Mouse (Mus musculus): Measurements from ENCODE around the gene Crygc. TPM values are rescaled to one million over a fixed set of nuclear protein-coding genes. Genes with fewer than 3 reads are reported as not detected.

The Crygc gene
- total and polyA plus RNA-seq, 3 experiments = not detected

DNA sequence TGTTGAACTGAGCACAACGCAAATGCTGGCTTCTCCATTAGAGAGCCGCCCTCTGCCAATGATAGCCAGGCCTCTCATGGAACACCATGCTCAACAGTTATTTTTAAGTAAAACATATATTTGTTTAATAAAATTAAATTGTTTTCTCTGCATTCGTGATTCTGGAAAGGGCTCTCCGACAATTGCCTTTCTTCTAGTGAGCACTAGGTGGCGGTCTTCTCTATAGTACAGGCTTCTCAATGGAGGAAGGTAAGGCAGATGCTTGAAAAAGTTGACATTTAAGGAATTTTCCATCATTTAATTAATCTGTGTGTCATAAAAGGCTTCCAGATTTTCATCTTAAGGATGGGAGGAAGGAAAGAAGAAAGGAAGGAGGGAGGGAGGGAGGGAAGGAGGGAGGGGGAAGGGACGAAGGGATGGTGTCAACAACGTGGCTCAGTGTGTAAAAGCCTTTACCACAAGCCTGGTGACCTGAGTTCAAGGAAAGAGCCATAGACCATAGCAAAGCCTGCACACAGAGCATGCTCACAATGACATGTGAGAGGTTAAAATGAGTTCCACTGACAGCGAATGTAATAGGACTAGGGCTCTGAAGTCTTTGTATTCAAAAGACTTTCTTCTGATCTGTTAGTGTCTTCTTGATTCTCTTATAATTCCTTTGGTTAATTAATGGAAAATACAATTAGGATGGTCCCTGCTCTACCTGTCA, 26.9 kb downstream of the Crygc start:
- no peak overlapping the region for H3K4me3 ChIP-seq (ENCODE audit: low read depth, low read length)

DNA sequence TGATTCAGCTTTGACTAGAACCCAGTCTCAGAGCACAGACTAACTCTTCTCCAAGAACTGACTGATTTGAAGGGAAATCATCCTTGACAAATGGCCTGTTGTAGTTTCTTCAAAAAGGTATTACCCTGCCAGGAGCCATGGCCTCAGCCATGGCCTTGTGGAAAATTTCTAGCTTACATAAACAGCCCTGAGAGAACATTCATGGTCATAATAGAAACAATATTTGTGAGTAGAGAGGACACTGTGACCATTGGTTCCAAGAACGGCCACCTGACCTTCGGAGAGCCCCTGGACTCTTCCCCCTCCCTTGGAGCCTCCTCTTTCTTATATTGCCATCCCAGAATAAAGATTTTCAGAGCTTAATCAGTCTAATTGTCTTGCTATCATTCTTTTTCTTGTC, 30.1 kb downstream of the Crygc start:
- DNase-seq (ENCODE audit: low spot score) (no peak), ATAC-seq (ENCODE audit: extremely low read depth, insufficient number of reproducible peaks, low FRiP score, poor library complexity, severe bottlenecking) (no peak)
- Histone ChIP-seq H3K36me3 (replicated peaks) (no peaks in the 10 kb centered on the region), H3K4me3 (ENCODE audit: low read depth, low read length) (no peak overlapping the region), H3K27me3 (ENCODE audit: insufficient read depth, low read length) (peaks cover 10% of the 10 kb centered on the region; the same call in 1 of the 2 replicates), H3K4me1 (ENCODE audit: insufficient read depth, low read depth, low read length) (no peaks in the 10 kb centered on the region; the same call in 1 of the 2 replicates), H3K9me3 (replicated peaks) (no peaks in the 10 kb centered on the region)
- no peak for TF ChIP-seq CTCF (IDR thresholded peaks at IDR 0.05; ENCODE audit: low read depth, low read length)
- no peak for TF ChIP-seq GATA2 (IDR thresholded peaks at IDR 0.05; ENCODE audit: borderline replicate concordance, low read depth, low read length)
- TF ChIP-seq TAL1 (conservative IDR thresholded peaks at IDR 0.05; ENCODE audit: low read depth, low read length) = no peak
- no peak for TF ChIP-seq GATA1 (IDR thresholded peaks at IDR 0.05; ENCODE audit: borderline replicate concordance, low read length)
- TF ChIP-seq POLR2AphosphoS5 (IDR thresholded peaks at IDR 0.05; ENCODE audit: insufficient replicate concordance, low read depth, low read length) = no peak

More for the DNA sequence above, 26.9 kb downstream of the Crygc start:
- H3K36me3 ChIP-seq (replicated peaks) = no peaks in the 10 kb centered on the region
- TF ChIP-seq TAL1 (conservative IDR thresholded peaks at IDR 0.05; ENCODE audit: low read depth, low read length) (no peak), CTCF (IDR thresholded peaks at IDR 0.05; ENCODE audit: low read depth, low read length) (0 out of 2 replicates have a peak, but pooled peaks have one; percentile 45)
- ATAC-seq (ENCODE audit: extremely low read depth, insufficient number of reproducible peaks, low FRiP score, poor library complexity, severe bottlenecking) (no peak), DNase-seq (ENCODE audit: low spot score) (peak; percentile 34)
- H3K27me3 ChIP-seq (ENCODE audit: insufficient read depth, low read length) = peaks cover 7% of the 10 kb centered on the region
- no peaks in the 10 kb centered on the region; the same call in 1 of the 2 replicates for H3K4me1 ChIP-seq (ENCODE audit: insufficient read depth, low read depth, low read length)
- no peaks in the 10 kb centered on the region for H3K9me3 ChIP-seq (replicated peaks)

DNA sequence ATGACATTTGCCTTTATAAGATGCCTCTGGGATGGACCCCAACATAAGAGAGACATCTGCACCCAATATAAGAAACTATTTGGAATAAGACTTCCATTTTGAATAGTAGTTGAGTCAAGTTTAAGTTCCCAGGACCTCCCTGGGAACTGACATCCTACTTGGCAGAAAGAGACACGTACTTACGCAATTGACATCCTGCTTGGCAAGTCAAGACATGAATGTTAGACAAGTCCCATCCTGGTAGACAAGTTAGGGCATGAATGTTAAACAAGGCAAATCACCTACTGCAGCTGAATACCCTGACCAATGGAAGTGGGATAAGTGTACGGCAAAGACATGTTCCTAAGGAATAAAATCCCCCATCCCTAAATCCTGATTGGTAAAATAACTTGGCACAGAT, 31.7 kb downstream of the Crygc start:
- Histone ChIP-seq H3K4me1 (ENCODE audit: insufficient read depth, low read depth, low read length) (no peaks in the 10 kb centered on the region; the same call in 1 of the 2 replicates), H3K4me3 (ENCODE audit: low read depth, low read length) (no peak overlapping the region), H3K36me3 (replicated peaks) (no peaks in the 10 kb centered on the region), H3K9me3 (replicated peaks) (no peaks in the 10 kb centered on the region), H3K27me3 (ENCODE audit: insufficient read depth, low read length) (peaks cover 8% of the 10 kb centered on the region; the same call in 1 of the 2 replicates)
- TF ChIP-seq CTCF (IDR thresholded peaks at IDR 0.05; ENCODE audit: low read depth, low read length) (no peak), GATA2 (IDR thresholded peaks at IDR 0.05; ENCODE audit: borderline replicate concordance, low read depth, low read length) (no peak), TAL1 (conservative IDR thresholded peaks at IDR 0.05; ENCODE audit: low read depth, low read length) (no peak), POLR2AphosphoS5 (IDR thresholded peaks at IDR 0.05; ENCODE audit: insufficient replicate concordance, low read depth, low read length) (no peak), GATA1 (IDR thresholded peaks at IDR 0.05; ENCODE audit: borderline replicate concordance, low read length) (no peak)
- ATAC-seq (ENCODE audit: extremely low read depth, insufficient number of reproducible peaks, low FRiP score, poor library complexity, severe bottlenecking) = no peak
- no peak for DNase-seq (ENCODE audit: low spot score)

DNA sequence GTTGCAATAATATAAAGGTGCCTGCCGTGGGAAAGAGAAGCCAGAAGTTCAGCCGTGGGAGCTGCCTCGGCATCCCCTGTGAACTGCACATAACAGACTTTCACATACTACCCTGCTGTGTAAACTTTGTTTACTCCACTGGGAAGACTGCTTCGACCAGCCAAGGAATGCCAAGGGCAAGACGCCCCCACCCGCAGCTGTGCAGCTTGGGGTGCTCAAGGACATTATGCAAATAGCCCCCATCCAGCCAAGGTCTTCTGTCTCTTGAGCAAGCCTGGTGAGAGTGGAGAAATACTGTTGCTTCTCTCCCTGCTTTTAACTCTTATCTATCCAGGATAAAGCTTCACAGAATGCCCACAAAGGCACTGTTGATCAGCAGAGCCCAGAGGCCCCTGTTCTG, 32.7 kb downstream of the Crygc start:
- DNase-seq (ENCODE audit: low spot score) = no peak
- no peaks in the 10 kb centered on the region for H3K4me1 ChIP-seq (ENCODE audit: insufficient read depth, low read depth, low read length)
- H3K4me3 ChIP-seq (ENCODE audit: low read depth, low read length) = no peak overlapping the region
- no peaks in the 10 kb centered on the region for H3K36me3 ChIP-seq (replicated peaks)
- no peak for ATAC-seq (ENCODE audit: extremely low read depth, insufficient number of reproducible peaks, low FRiP score, poor library complexity, severe bottlenecking)
- TF ChIP-seq CTCF (IDR thresholded peaks at IDR 0.05; ENCODE audit: low read depth, low read length) = no peak
- no peak for TF ChIP-seq GATA2 (IDR thresholded peaks at IDR 0.05; ENCODE audit: borderline replicate concordance, low read depth, low read length)
- no peak for TF ChIP-seq POLR2AphosphoS5 (IDR thresholded peaks at IDR 0.05; ENCODE audit: insufficient replicate concordance, low read depth, low read length)
- TF ChIP-seq GATA1 (IDR thresholded peaks at IDR 0.05; ENCODE audit: borderline replicate concordance, low read length) = no peak
- no peak for TF ChIP-seq TAL1 (conservative IDR thresholded peaks at IDR 0.05; ENCODE audit: low read depth, low read length)
- no peaks in the 10 kb centered on the region for H3K9me3 ChIP-seq (replicated peaks)
- peaks cover 8% of the 10 kb centered on the region; the same call in 1 of the 2 replicates for H3K27me3 ChIP-seq (ENCODE audit: insufficient read depth, low read length)

DNA sequence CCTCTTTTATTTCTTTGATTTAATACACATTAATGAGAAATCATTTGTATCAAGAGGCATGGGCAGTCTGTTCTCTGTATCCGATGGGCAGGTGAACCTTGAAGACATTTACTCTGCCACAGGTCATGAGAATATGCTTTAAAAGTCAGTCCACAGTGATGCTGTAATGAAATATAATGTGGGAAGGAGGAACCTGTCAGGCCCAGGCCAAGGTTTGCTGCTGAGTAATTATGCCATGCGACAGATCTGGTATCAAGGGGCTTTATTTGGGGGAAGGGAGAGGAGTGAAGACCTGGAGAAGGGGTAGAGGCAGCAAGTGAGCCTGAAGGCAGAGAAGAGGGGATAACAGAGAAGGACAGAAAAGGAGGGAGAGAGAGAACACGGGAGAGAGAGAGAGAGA, 33.8 kb downstream of the Crygc start:
- TF ChIP-seq GATA1 (IDR thresholded peaks at IDR 0.05; ENCODE audit: borderline replicate concordance, low read length) (no peak), GATA2 (IDR thresholded peaks at IDR 0.05; ENCODE audit: borderline replicate concordance, low read depth, low read length) (no peak), TAL1 (conservative IDR thresholded peaks at IDR 0.05; ENCODE audit: low read depth, low read length) (no peak)
- Histone ChIP-seq H3K4me1 (ENCODE audit: insufficient read depth, low read depth, low read length) (no peaks in the 10 kb centered on the region), H3K4me3 (ENCODE audit: low read depth, low read length) (no peak overlapping the region), H3K36me3 (replicated peaks) (no peaks in the 10 kb centered on the region), H3K9me3 (replicated peaks) (no peaks in the 10 kb centered on the region), H3K27me3 (ENCODE audit: insufficient read depth, low read length) (peaks cover 8% of the 10 kb centered on the region; the same call in 1 of the 2 replicates)
- no peak for ATAC-seq (ENCODE audit: extremely low read depth, insufficient number of reproducible peaks, low FRiP score, poor library complexity, severe bottlenecking)
- DNase-seq (ENCODE audit: low spot score) = no peak

DNA sequence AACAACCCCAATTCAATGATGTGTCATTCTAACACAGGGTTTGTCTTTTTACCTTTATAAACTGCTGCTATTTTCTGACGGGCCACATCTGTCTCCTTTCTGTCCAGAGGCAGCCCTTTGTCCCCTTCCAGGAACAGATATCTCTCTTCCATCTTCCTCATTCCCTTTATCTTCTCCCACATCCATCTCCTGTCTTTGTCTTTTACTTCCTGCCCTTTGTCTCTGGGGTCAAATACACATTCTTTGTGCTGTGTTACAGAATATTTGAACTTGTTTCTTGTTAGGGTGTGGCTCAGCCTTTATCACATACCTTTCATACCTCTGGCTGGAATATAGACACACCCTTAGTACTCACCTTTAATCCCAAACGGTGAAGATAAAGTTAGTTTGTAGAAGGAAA, 35.9 kb downstream of the Crygc start:
- 0 out of 2 replicates have a peak, but pooled peaks cover 8% of the 10 kb centered on the region for H3K27me3 ChIP-seq (ENCODE audit: insufficient read depth, low read length)
- no peaks in the 10 kb centered on the region for H3K4me1 ChIP-seq (ENCODE audit: insufficient read depth, low read depth, low read length)
- no peak for DNase-seq (ENCODE audit: low spot score)
- H3K9me3 ChIP-seq (replicated peaks) = no peaks in the 10 kb centered on the region
- ATAC-seq (ENCODE audit: extremely low read depth, insufficient number of reproducible peaks, low FRiP score, poor library complexity, severe bottlenecking) = no peak
- H3K4me3 ChIP-seq (ENCODE audit: low read depth, low read length) = no peak overlapping the region
- TF ChIP-seq POLR2AphosphoS5 (IDR thresholded peaks at IDR 0.05; ENCODE audit: insufficient replicate concordance, low read depth, low read length) (no peak), GATA1 (IDR thresholded peaks at IDR 0.05; ENCODE audit: borderline replicate concordance, low read length) (no peak), TAL1 (conservative IDR thresholded peaks at IDR 0.05; ENCODE audit: low read depth, low read length) (no peak), CTCF (IDR thresholded peaks at IDR 0.05; ENCODE audit: low read depth, low read length) (no peak), GATA2 (IDR thresholded peaks at IDR 0.05; ENCODE audit: borderline replicate concordance, low read depth, low read length) (no peak)
- H3K36me3 ChIP-seq (replicated peaks) = no peaks in the 10 kb centered on the region

Measured in G1E (cell line).